Mouse (Mus musculus) thymus, postnatal 14 days (tissue): Measurements from ENCODE around the gene Anapc15-ps.

Experiments used
- DNase-seq: peaks from one replicate; pipeline ENCODE4 v3.0.0; 2021

The Anapc15-ps gene

DNA sequence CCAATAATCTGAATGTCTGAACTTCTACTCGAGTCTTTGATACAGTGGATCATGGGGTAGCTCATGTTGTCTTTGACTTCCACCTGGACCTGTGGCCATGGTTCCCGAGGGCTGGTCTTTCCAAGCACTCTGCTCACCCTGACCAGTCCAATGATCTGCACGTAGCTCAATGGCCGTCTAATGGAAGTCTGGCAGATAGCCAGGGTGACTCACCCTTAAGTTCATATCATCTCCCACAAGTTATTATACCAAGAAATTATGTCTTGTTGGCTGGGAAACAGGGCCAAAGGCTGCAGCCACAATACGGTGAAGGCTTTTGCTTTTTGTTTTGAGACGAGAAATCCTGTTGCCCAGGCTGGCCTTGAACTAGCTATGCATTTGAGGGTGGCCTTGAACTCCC, 45.9 kb downstream of the Anapc15-ps start:
- no peak for DNase-seq

DNA sequence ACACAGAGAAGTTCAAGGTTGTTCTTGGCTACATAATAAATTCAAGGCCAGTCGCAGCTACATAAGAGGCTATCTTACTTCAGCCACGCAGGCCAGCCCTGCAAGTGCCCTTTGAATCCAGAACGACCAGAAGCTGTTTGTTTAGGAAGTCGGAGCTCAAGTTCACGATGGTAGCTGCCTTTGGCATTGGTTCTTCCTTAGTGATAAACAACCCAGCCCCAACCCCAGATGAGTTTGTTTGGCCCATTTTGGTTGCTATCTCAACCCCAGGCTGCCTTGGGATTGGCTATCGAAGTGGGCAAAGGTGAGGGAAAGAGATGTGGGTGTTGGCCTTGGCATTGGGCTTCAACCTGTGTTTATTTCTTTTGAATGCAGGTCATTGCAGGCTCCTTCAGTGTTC, 48.0 kb downstream of the Anapc15-ps start:
- DNase-seq = no peak

DNA sequence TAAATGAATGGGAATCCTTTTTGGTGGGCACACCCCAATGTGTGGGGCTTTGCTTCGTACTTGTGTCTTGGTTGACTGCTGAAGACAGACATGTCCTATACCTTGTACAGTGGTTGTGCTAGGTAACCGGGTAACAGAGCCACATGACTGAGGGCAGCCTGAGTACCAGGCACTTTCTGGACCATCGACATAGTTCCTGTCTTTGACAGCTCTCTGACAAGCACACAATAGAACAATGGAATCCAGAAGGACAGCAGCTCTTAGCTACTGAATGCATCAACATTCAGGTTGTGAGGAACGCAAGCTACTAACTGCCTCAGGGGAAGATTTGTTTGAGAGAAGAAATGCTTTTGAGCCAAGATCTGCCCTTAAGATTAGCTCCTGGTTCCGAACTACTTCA, 49.2 kb downstream of the Anapc15-ps start:
- DNase-seq = no peak

DNA sequence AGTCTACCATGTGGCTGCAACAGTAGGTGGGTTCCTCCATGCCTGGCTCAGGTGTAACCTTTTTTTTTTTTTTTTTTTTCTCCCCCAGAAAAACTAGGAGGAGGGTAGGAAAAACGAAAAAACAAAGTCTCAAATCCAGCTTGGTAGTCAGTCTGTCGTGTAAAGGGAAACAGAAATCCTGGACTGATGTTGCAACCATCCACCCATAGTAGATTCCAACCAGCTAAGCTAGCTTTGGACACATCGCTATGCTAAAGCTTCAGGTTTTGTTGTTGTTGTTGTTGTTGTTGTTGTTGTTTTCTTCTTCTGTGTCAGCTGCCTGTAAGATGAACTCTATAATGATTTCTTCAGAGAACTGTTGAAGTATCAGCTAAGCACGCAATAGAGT, 49.7 kb downstream of the Anapc15-ps start:
- no peak for DNase-seq
